Mouse (Mus musculus) frontal cortex, postnatal 36 days (tissue): ENCODE results near the gene Zcwpw1.
"Not testable (repeated sequence)": the region's sequence is repeated elsewhere in the genome, so short reads cannot be mapped to it uniquely, and the experiment has no call there.

Experiments
- DNase-seq, 2 experiments: peaks; one replicate each; pipeline ENCODE4 v3.0.0; 2022; ENCODE audit warnings: low spot score in 2 of 2

The Zcwpw1 gene

DNA sequence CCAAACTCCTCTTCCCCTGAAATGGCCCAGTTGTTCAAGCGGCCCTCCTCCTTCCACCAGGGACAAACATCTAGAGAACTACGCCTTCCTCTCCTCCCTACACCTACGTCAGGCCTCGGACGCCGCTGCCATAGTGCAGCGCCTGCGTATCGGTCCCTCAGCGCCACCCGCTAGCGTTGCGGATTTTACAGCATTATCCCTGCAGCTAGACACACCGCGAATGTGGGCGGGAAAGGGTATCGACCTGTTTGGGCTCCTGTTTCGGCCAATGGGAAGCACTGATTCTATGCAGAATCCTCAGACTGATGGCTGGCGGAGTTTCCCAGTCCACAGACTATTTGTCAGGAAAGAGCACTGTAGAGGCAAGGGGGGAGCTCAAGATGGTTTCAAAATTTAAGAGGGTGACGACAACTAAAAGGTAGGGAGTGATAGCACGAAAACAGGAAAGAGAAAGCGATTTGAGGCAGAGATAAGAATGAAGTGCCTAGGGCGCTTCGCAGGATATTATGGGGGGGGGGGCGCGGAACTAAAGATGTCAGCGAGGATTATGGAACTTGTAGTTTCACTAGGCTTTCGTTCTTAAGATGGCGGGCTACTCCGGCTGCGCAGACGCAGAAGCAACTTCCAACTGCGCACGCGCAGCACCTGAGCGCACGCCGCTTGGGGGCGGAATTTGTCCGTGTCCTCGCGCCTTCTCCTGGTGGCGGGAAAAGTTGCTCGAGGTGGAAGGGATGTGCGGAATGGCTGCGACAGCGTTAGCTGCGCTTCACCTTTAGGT is at the start of gene Zcwpw1, which contains the start of gene Mepce:
Gene Zcwpw1, plus strand, starts transcription at position 648 of the 778 bp plus-strand sequence.
Gene Mepce, minus strand, starts transcription at position 505 of the 778 bp plus-strand sequence.
- peak; percentile 97 for DNase-seq

- no peak for DNase-seq
Observed at GRCm38 (mm10) chr5:137738516-137738915, 49.1 kb upstream of the Zcwpw1 start.

DNA sequence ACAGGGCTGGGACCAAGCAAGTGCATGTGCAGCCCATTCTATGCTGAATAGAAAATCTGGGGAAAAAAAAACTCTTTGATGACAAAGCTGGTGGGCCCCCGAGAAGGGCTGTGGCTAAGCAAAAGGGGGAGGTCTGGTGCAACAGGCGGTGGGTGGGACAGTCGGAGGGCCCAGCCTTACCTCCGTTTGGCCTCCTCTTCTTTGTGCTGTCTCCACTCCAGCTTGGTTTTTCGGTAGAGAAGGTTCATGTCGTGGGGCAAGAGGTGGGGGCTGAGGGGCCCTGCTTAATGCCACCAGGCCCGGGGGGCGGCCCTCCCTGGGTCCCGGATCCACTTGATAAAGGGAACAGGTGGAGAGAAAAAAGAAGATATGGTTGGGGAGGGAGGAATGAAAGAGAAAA is 48.1 kb upstream of the Zcwpw1 start:
- no peak for DNase-seq

- DNase-seq, result no peak
Observed at GRCm38 (mm10) chr5:137740506-137740905, 47.1 kb upstream of the Zcwpw1 start.

DNA sequence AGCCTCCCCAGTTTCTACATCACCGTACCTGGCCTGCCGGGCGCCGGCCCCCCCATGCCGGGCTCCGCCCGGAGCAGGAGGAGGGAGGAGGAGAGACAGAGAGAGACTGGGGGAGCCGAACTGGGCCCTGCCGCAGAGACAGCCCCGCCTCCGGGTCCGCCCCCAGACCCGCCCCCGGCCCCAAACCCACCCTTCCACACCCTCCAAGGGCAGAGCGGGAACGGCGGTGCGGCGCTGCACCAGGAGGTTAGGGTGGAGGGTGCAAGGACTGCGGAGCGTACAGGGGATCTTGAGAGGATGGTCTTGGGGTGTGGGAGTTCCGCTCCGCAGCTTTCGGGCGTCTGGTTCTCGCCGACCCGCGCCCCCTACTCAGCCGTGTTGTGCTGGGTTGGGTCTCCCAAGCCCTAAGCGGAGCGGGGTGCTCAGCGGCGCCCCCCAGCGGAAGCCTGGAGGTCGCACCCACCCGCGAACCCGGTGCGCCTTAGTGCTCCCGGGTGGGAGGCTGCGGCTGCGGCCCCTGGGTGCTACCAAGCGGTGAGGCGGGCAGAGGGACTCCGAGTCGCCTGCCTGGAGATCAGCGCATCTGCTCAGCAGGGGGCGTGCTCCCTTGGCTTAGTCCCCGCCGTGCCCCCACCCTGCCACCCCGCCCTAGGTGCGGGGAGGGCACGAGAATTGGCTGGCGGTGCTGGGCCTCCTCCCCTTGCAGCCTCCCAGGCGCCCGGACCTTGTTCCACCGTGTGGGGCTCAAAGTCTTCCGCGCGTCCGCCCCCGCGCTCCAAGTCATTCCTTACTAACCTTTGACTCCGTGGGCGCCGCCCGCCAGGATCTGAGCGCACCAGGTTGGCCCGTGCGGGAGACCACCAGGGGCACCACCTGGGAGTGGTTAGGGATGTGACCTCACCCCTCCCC is 46.3 kb upstream of the Zcwpw1 start, which contains the start of gene Nyap1:
Gene Nyap1, minus strand, starts transcription at position 585 of the 909 bp plus-strand sequence.
- peak; percentile 80 to 81 for DNase-seq

GRCm38 (mm10) chr5:137742048-137742447 is 45.5 kb upstream of the Zcwpw1 start:
- no peak for DNase-seq

- DNase-seq, result no peak
Observed at GRCm38 (mm10) chr5:137742836-137743235, 44.8 kb upstream of the Zcwpw1 start.

DNA sequence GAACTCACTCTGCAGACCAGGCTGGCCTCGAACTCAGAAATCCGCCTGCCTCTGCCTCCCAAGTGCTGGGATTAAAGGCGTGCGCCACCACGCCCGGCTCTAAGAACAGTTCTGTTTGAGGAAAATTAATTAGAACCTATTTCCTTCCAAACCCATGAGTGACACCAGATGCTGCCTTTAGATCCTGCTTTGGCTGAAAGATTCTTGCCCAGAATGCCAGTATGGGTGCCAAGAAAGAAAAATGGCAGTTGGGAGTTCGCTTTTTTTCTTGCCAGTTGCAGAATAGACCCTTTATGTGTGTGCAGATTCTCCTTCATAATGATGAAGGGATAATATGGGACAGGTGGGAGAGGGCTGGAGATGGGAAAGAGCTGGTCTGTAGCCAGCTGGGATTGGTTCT is 43.4 kb upstream of the Zcwpw1 start:
- DNase-seq, result no peak

GRCm38 (mm10) chr5:137745214-137746171 is 42.1 kb upstream of the Zcwpw1 start, which contains the start of gene Tsc22d4:
Tsc22d4 (plus strand) TSS chr5:137745730.
- peak; percentile 87 to 90 for DNase-seq

DNA sequence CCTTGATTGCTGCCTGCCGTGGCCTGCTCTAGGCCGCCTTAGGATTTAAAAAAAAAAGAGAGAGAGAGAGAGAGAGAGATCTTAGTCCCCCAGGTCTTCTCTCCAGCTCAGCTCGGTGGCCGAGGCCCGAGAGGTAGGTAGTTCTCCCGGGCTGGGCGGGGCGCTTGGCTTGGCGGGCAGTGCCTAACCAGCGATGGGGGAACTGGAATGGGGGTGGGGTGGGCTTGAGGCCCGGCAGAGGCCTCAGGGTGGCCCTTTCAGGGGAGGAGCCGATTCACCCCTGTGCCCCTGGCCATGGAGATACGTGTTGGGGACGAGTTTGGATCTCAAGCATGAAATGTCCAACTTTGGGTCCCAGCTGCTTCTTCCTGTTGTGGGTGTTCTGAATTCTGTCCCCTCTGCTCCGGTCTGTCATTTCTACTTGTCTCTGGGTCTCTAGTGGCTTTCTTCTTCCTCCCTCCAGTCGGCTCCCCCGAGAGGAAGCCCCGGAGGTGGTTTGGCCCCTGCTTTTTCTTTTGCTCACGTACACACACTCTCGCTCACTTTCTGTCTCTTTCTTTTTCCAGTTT is 41.2 kb upstream of the Zcwpw1 start:
- no peak for DNase-seq

DNA sequence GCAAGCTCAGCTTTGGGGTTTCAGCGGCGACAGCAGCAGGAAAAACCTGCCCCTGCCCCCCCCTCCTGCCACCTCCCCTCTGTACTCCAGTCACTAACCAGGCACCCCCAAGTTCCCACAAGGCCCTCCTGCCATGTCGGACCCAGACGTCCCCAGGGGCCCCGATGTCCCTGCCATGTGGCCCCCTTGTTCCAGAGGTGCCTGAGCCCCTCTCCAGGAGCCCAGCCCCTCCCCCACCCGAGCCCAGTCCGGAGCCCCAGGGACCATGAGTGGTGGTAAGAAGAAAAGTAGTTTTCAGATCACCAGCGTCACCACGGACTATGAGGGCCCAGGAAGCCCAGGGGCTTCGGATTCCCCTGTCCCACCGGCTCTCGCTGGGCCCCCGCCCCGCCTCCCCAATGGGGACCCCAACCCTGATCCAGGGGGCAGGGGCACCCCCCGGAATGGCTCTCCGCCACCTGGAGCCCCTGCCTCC is 40.7 kb upstream of the Zcwpw1 start:
- no peak for DNase-seq

GRCm38 (mm10) chr5:137747326-137747961 is 40.2 kb upstream of the Zcwpw1 start:
- DNase-seq, result no peak

- no peak for DNase-seq
Observed at GRCm38 (mm10) chr5:137748130-137748770, 39.3 kb upstream of the Zcwpw1 start.

- no peak for DNase-seq
Observed at GRCm38 (mm10) chr5:137749196-137749836, 38.3 kb upstream of the Zcwpw1 start.

DNA sequence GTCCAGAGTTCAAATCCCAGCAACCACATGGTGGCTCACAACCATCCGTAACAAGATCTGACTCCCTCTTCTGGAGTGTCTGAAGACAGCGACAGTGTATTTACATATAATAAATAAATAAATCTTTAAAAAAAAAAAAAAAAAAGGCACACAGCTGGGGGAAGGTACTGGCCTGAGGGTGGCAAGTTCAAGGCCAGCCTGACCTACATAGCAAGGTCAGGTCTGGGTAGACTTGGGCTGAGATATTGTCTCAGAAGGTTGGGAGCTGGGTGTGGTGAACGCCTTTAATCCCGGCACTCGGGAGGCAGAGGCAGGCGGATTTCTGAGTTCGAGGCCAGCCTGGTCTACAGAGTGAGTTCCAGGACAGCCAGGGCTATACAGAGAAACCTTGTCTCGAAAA is 37.4 kb upstream of the Zcwpw1 start:
- not testable (repeated sequence) for DNase-seq

DNA sequence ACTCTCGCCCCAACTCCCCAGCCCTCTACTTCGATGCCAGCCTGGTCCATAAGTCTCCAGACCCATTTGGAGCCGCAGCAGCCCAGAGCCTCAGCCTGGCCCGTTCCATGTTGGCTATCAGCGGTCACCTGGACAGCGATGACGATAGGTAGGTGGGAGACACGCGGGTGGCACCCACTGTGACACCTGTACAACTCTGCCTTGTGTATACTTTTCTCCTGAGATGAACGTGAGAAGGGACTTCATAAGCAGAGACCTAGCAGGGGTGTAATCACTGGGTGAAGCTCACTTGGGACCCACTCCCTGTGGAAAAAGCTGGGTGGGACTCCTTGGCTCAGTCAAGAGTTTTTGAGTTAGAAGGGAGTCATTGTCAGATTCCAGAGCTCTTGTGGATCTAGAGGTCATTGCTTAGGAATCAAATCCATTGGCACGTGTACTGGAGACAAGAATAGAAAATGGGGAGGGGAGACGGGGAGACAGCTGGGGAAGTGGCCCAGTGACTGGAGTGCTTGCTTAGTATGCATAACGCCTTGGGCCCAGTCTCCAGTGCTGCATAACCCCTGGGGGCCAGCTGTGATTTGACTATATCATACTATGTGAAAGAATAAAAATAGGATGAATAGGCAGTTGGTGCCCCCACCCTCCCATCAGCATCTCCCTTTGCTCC is 36.2 kb upstream of the Zcwpw1 start:
- DNase-seq, result no peak

DNA sequence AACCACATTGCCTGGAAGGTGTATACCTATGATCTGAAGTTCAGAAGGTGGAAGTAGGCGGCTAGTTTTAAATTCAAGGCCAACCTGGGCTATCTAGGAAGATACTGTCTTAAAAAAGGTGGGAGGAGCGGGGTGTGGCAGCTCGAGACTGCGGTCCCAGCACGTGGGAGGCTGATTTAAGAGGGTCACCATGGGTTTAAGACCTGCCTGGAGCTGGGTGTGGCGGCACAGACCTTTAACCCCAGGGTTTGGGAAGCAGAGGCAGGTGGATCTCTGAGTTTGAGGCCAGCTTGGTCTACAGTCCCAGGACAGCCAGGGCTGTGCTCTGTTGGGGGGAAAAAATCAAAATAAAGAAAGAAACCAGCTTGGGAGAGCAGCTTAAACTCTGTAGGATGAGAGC is 35.6 kb upstream of the Zcwpw1 start:
- DNase-seq, result no peak

GRCm38 (mm10) chr5:137753111-137753832 is 34.3 kb upstream of the Zcwpw1 start:
- no peak for DNase-seq
